In genomic region chr19:44248854-44249351, GRCm38 (mm10) we compare ENCODE assay signal across 9 mouse cellular contexts. TPM values are rescaled to one million over a fixed set of nuclear protein-coding genes. Genes with fewer than 3 reads are reported as not detected.
DNase-seq lines count a peak whose midpoint lies in the region; ATAC-seq and TF ChIP-seq lines count a peak whose summit lies in the region.
"Had no signal": no experiment of that assay in that cellular context is flagged by ENCODE, and none has a peak within 500 bp of the region (broad histone marks: within the 10 kb centered on the region; RNA-seq: fewer than 3 reads in every experiment).

No protein-coding gene starts in this region.

- H3K27me3 ChIP-seq in lung, embryonic 15.5 days, result no peaks in the 10 kb centered on the region
- H3K27me3 ChIP-seq in embryonic facial prominence, embryonic 14.5 days (replicated peaks; ENCODE audit: control insufficient read depth, insufficient read depth, low read length), result no peaks in the 10 kb centered on the region
- no peaks in the 10 kb centered on the region for H3K27me3 ChIP-seq in intestine, postnatal 0 days (replicated peaks; ENCODE audit: control insufficient read depth, insufficient read depth, low read length)
- H3K27me3 ChIP-seq in neural tube, embryonic 15.5 days (replicated peaks), result no peaks in the 10 kb centered on the region

- H3K27ac ChIP-seq in lung, embryonic 15.5 days, result peak overlapping the region; percentile 91
- H3K27ac ChIP-seq in embryonic facial prominence, embryonic 14.5 days (replicated peaks; ENCODE audit: low read depth, low read length), result peak overlapping the region; percentile 92
- H3K27ac ChIP-seq in intestine, postnatal 0 days (ENCODE audit: low read depth, low read length), result peak overlapping the region; percentile 88
- peak overlapping the region; percentile 91 for H3K27ac ChIP-seq in neural tube, embryonic 15.5 days (replicated peaks)

- no peak for TF ChIP-seq CTCF in intestine, postnatal 0 days (IDR thresholded peaks at IDR 0.05; ENCODE audit: low read depth)

- WGBS in lung, embryonic 15.5 days, result 45% methylated on average over 11 of the region's 11 CpGs
- WGBS in embryonic facial prominence, embryonic 14.5 days, result 59% methylated on average over 11 of the region's 11 CpGs
- WGBS in intestine, postnatal 0 days, result 42% methylated on average over 11 of the region's 11 CpGs
- WGBS in neural tube, embryonic 15.5 days, result 64% methylated on average over 11 of the region's 11 CpGs

- H3K36me3 ChIP-seq in lung, embryonic 15.5 days, result no peaks in the 10 kb centered on the region
- no peaks in the 10 kb centered on the region for H3K36me3 ChIP-seq in embryonic facial prominence, embryonic 14.5 days (ENCODE audit: control insufficient read depth, insufficient read depth, low read length)
- no peaks in the 10 kb centered on the region; the same call in 1 of the 2 replicates for H3K36me3 ChIP-seq in intestine, postnatal 0 days (ENCODE audit: control insufficient read depth, insufficient read depth)
- H3K36me3 ChIP-seq in neural tube, embryonic 15.5 days, result no peaks in the 10 kb centered on the region

- peaks cover 26% of the 10 kb centered on the region for H3K4me1 ChIP-seq in lung, embryonic 15.5 days
- peaks cover 18% of the 10 kb centered on the region for H3K4me1 ChIP-seq in embryonic facial prominence, embryonic 14.5 days (ENCODE audit: control insufficient read depth, insufficient read depth, low read length)
- H3K4me1 ChIP-seq in intestine, postnatal 0 days (replicated peaks; ENCODE audit: control insufficient read depth, insufficient read depth, low read length), result peaks cover 7% of the 10 kb centered on the region
- peaks cover 33% of the 10 kb centered on the region for H3K4me1 ChIP-seq in neural tube, embryonic 15.5 days

- H3K4me2 ChIP-seq in lung, embryonic 15.5 days, result peak overlapping the region; percentile 71
- H3K4me2 ChIP-seq in embryonic facial prominence, embryonic 14.5 days (ENCODE audit: low read depth, low read length), result peak overlapping the region; percentile 72
- H3K4me2 ChIP-seq in intestine, postnatal 0 days (replicated peaks; ENCODE audit: low read depth), result peak overlapping the region; percentile 67
- H3K4me2 ChIP-seq in neural tube, embryonic 15.5 days, result peak overlapping the region; percentile 88

- peak; percentile 0; the same call in 1 of the 2 replicates for ATAC-seq in lung, embryonic 15.5 days (ENCODE audit: borderline replicate concordance, extremely low read depth, low FRiP score, low TSS enrichment)
- ATAC-seq in embryonic facial prominence, embryonic 14.5 days (ENCODE audit: low read depth), result no peak
- ATAC-seq in intestine, postnatal 0 days, result no peak
- no peak for ATAC-seq in neural tube, embryonic 15.5 days (ENCODE audit: low FRiP score)
- ATAC-seq in erythroid progenitor cell, adult 5-6 weeks (replicated peaks; ENCODE audit: low FRiP score, poor library complexity, severe bottlenecking), result no peak

- no peak overlapping the region for H3K9ac ChIP-seq in lung, embryonic 15.5 days
- H3K9ac ChIP-seq in embryonic facial prominence, embryonic 14.5 days (ENCODE audit: low read depth, low read length), result no peak overlapping the region
- H3K9ac ChIP-seq in intestine, postnatal 0 days (ENCODE audit: low read depth, low read length), result no peak overlapping the region
- no peak overlapping the region for H3K9ac ChIP-seq in neural tube, embryonic 15.5 days (replicated peaks)

- peak overlapping the region; percentile 42 for H3K4me3 ChIP-seq in lung, embryonic 15.5 days
- H3K4me3 ChIP-seq in embryonic facial prominence, embryonic 14.5 days (ENCODE audit: low read depth, low read length), result peak overlapping the region; percentile 45
- no peak overlapping the region for H3K4me3 ChIP-seq in intestine, postnatal 0 days (ENCODE audit: low read depth, low read length)
- H3K4me3 ChIP-seq in neural tube, embryonic 15.5 days (replicated peaks), result no peak overlapping the region

- DNase-seq in lung, postnatal 4 days, result no peak
- no peak for DNase-seq in embryonic facial prominence, embryonic 14.5 days (ENCODE audit: low spot score)
- DNase-seq in right cerebral cortex, postnatal 14 days, result no peak
- no peak for DNase-seq in thymus, postnatal 4 days

- no peaks in the 10 kb centered on the region for H3K9me3 ChIP-seq in lung, embryonic 15.5 days
- no peaks in the 10 kb centered on the region for H3K9me3 ChIP-seq in embryonic facial prominence, embryonic 14.5 days (ENCODE audit: control insufficient read depth, low read length)
- no peaks in the 10 kb centered on the region for H3K9me3 ChIP-seq in intestine, postnatal 0 days (ENCODE audit: control insufficient read depth)
- no peaks in the 10 kb centered on the region for H3K9me3 ChIP-seq in neural tube, embryonic 15.5 days (replicated peaks)

RNA-seq across cellular contexts. Expression of gene Scd2, which starts 44.6 kb away (rescaled TPM):
- polyA plus RNA-seq in lung, embryonic 15.5 days (2015; fragmentation: Nextera tagmentation; extraction: Ambion mirVana), result 210 and 224 TPM in 2 replicates
- polyA plus RNA-seq in embryonic facial prominence, embryonic 14.5 days (2014; fragmentation: Nextera tagmentation; extraction: Ambion mirVana), result 212 and 224 TPM in 2 replicates
- polyA plus RNA-seq in intestine, postnatal 0 days (2015; fragmentation: Nextera tagmentation; extraction: Ambion mirVana), result 35.6 and 42.1 TPM in 2 replicates
- polyA plus RNA-seq in neural tube, embryonic 15.5 days (2015; fragmentation: Nextera tagmentation; extraction: Ambion mirVana), result 256 and 264 TPM in 2 replicates
- 13.7 and 18.9 TPM in 2 replicates for total RNA-seq in erythroid progenitor cell, adult 5-6 weeks (2015; ENCODE audit: low replicate concordance)
- total RNA-seq in erythroid progenitor cell, adult 5-6 weeks (2017; ENCODE audit: low replicate concordance), result 9.4 and 13.2 TPM in 2 replicates

RNA-seq across cellular contexts. Expression of gene Scd3, which starts 45.8 kb away (rescaled TPM):
- 0.58 and 0.64 TPM in 2 replicates for polyA plus RNA-seq in lung, embryonic 15.5 days (2015; fragmentation: Nextera tagmentation; extraction: Ambion mirVana)
- 0.22 and 0.36 TPM in 2 replicates for polyA plus RNA-seq in embryonic facial prominence, embryonic 14.5 days (2014; fragmentation: Nextera tagmentation; extraction: Ambion mirVana)
- not detected in 2 replicates for polyA plus RNA-seq in intestine, postnatal 0 days (2015; fragmentation: Nextera tagmentation; extraction: Ambion mirVana)
- 4.4 and 4.8 TPM in 2 replicates for polyA plus RNA-seq in neural tube, embryonic 15.5 days (2015; fragmentation: Nextera tagmentation; extraction: Ambion mirVana)
- total RNA-seq in erythroid progenitor cell, adult 5-6 weeks (2015; ENCODE audit: low replicate concordance), result not detected in 2 replicates
- total RNA-seq in erythroid progenitor cell, adult 5-6 weeks (2017; ENCODE audit: low replicate concordance), result not detected in 2 replicates
- total RNA-seq: granulocyte monocyte progenitor cell, adult 5-6 weeks had no signal

RNA-seq across cellular contexts. Expression of gene Pkd2l1, which starts 56.7 kb away (rescaled TPM):
- polyA plus RNA-seq in lung, embryonic 15.5 days (2015; fragmentation: Nextera tagmentation; extraction: Ambion mirVana), result 0.04 TPM in 1 of 2 replicates, not detected in the other
- 0.11 TPM in 1 of 2 replicates, not detected in the other for polyA plus RNA-seq in embryonic facial prominence, embryonic 14.5 days (2014; fragmentation: Nextera tagmentation; extraction: Ambion mirVana)
- not detected in 2 replicates for polyA plus RNA-seq in intestine, postnatal 0 days (2015; fragmentation: Nextera tagmentation; extraction: Ambion mirVana)
- polyA plus RNA-seq in neural tube, embryonic 15.5 days (2015; fragmentation: Nextera tagmentation; extraction: Ambion mirVana), result 3.0 and 3.7 TPM in 2 replicates
- total RNA-seq in erythroid progenitor cell, adult 5-6 weeks (2015; ENCODE audit: low replicate concordance), result not detected in 2 replicates
- not detected in 2 replicates for total RNA-seq in erythroid progenitor cell, adult 5-6 weeks (2017; ENCODE audit: low replicate concordance)
- total RNA-seq: granulocyte monocyte progenitor cell, adult 5-6 weeks had no signal

Comparison
In these comparisons a context has a peak if more than half of its experiments do, and no peak if none do; other contexts are left out.
1. H3K4me3 ChIP-seq: peak in lung, embryonic 15.5 days (single experiment) and embryonic facial prominence, embryonic 14.5 days (single experiment); none in intestine, postnatal 0 days (single experiment) and neural tube, embryonic 15.5 days (single experiment).
2. Peak in every context shown above with its lines, with median percentiles within 50 percentile points of each other: H3K27ac ChIP-seq and H3K4me2 ChIP-seq.